Mouse (Mus musculus) CH12.LX (cell line): ENCODE results near the gene Ppp2r3a. TPM values are rescaled to one million over a fixed set of nuclear protein-coding genes. Genes with fewer than 3 reads are reported as not detected.

Experiments
- DNase-seq: peaks from one replicate; pipeline ENCODE4 v3.0.0-alpha.2; 2013; ENCODE audit errors: extremely low read depth
- H3K27ac ChIP-seq: 2 replicates; pipeline ENCODE4 v1.5.1; 2012; ENCODE audit warnings: low read depth, mild to moderate bottlenecking, control low read depth, moderate library complexity; ENCODE audit not compliant: insufficient read depth
- H3K27me3 ChIP-seq: replicated peaks from 2 replicates; pipeline ENCODE3; 2012; ENCODE audit warnings: inconsistent platforms
- H3K36me3 ChIP-seq, 2 experiments: replicated peaks in 1 of 2; 2 replicates each; pipeline versions ENCODE3 to v1.6.1; 2012; ENCODE audit warnings: inconsistent platforms in 1 of 2, low read length in 1 of 2, mild to moderate bottlenecking in 1 of 2, mixed read lengths in 1 of 2, moderate library complexity in 1 of 2; ENCODE audit not compliant: control insufficient read depth in 1 of 2, insufficient read depth in 1 of 2
- H3K4me1 ChIP-seq, 2 experiments: 2 replicates each; pipeline ENCODE4 v1.6.1; 2012; ENCODE audit warnings: inconsistent platforms in 1 of 2, moderate library complexity in 1 of 2; ENCODE audit not compliant: insufficient read depth in 2 of 2, control insufficient read depth in 1 of 2
- H3K4me2 ChIP-seq: 2 replicates; pipeline ENCODE4 v1.6.1; 2012; ENCODE audit warnings: low read depth, mild to moderate bottlenecking, control low read depth; ENCODE audit not compliant: poor library complexity, insufficient read depth, severe bottlenecking
- H3K4me3 ChIP-seq, 3 experiments: fragments of 150-350 bp in 1 of 3; sonication (generic) in 1 of 3; replicated peaks in 1 of 3; 2 replicates each; pipeline versions ENCODE3 to v1.5.1; 2011 to 2012; ENCODE audit warnings: low read depth in 2 of 3, low read length in 2 of 3, mild to moderate bottlenecking in 2 of 3, moderate library complexity in 2 of 3, control low read depth in 1 of 3, improper control_type of control experiment in 1 of 3, inconsistent platforms in 1 of 3, mixed read lengths in 1 of 3; ENCODE audit not compliant: poor library complexity in 1 of 3
- H3K79me2 ChIP-seq: replicated peaks from 2 replicates; pipeline ENCODE4 v1.6.1; 2012; ENCODE audit warnings: mild to moderate bottlenecking, moderate library complexity; ENCODE audit not compliant: control insufficient read depth, poor library complexity, insufficient read depth, severe bottlenecking; ENCODE audit errors: extremely low read depth
- H3K9ac ChIP-seq: 2 replicates; pipeline ENCODE4 v1.6.1; 2012; ENCODE audit warnings: low read depth, mild to moderate bottlenecking, control low read depth, moderate library complexity; ENCODE audit not compliant: insufficient read depth
- H3K9me3 ChIP-seq: replicated peaks from 2 replicates; pipeline ENCODE3; 2012; ENCODE audit warnings: low read length, inconsistent platforms, mixed read lengths
- BHLHE40 ChIP-seq: IDR thresholded peaks from 2 replicates; pipeline ENCODE4 v1.6.1; 2011; ENCODE audit warnings: mild to moderate bottlenecking, low read depth, low read length, improper control_type of control experiment
- CHD1 ChIP-seq: IDR thresholded peaks from 2 replicates; pipeline ENCODE4 v1.6.1; 2012; ENCODE audit warnings: low read depth, low read length, improper control_type of control experiment, inconsistent platforms
- CHD2 ChIP-seq: IDR thresholded peaks from 2 replicates; pipeline ENCODE4 v1.6.1; 2011; ENCODE audit warnings: low read length, improper control_type of control experiment
- CTCF ChIP-seq, 2 experiments: IDR thresholded peaks in 1 of 2; conservative IDR thresholded peaks in 1 of 2; 2 replicates each; pipeline ENCODE4 v1.5.1; 2011 to 2012; ENCODE audit warnings: low read depth in 2 of 2, low read length in 2 of 2, improper control_type of control experiment in 1 of 2, inconsistent platforms in 1 of 2, mild to moderate bottlenecking in 1 of 2, moderate library complexity in 1 of 2
- EP300 ChIP-seq: IDR thresholded peaks from 2 replicates; pipeline ENCODE4 v1.6.1; 2011; ENCODE audit warnings: low read length, improper control_type of control experiment
- ETS1 ChIP-seq: conservative IDR thresholded peaks from 2 replicates; pipeline ENCODE4 v1.6.1; 2012; ENCODE audit warnings: low read depth, mild to moderate bottlenecking, inconsistent platforms, low read length, improper control_type of control experiment, moderate library complexity
- GABPA ChIP-seq: IDR thresholded peaks from 2 replicates; pipeline ENCODE4 v1.6.1; 2012; ENCODE audit warnings: low read depth, low read length, improper control_type of control experiment, inconsistent platforms; ENCODE audit not compliant: insufficient replicate concordance
- HCFC1 ChIP-seq: IDR thresholded peaks from 2 replicates; pipeline ENCODE4 v1.6.1; 2012; ENCODE audit warnings: low read depth, mild to moderate bottlenecking, inconsistent platforms, low read length, improper control_type of control experiment
- IRF4 ChIP-seq: IDR thresholded peaks from 2 replicates; pipeline ENCODE4 v1.6.1; 2014; ENCODE audit warnings: low read depth, mild to moderate bottlenecking, inconsistent platforms, low read length, improper control_type of control experiment
- JUN ChIP-seq: IDR thresholded peaks from 2 replicates; pipeline ENCODE4 v1.6.1; 2011; ENCODE audit warnings: low read depth, mild to moderate bottlenecking, low read length, improper control_type of control experiment, moderate library complexity; ENCODE audit not compliant: insufficient read depth
- JUND ChIP-seq: conservative IDR thresholded peaks from 2 replicates; pipeline ENCODE4 v1.6.1; 2011; ENCODE audit warnings: low read depth, low read length, improper control_type of control experiment
- KAT2A ChIP-seq: IDR thresholded peaks from 2 replicates; pipeline ENCODE4 v1.6.1; 2012; ENCODE audit warnings: low read length, improper control_type of control experiment, inconsistent platforms; ENCODE audit not compliant: insufficient replicate concordance
- MAFK ChIP-seq: IDR thresholded peaks from 2 replicates; pipeline ENCODE4 v1.6.1; 2011; ENCODE audit warnings: low read length, improper control_type of control experiment; ENCODE audit not compliant: insufficient replicate concordance
- MAZ ChIP-seq: IDR thresholded peaks from 2 replicates; pipeline ENCODE4 v1.6.1; 2012; ENCODE audit warnings: low read depth, mild to moderate bottlenecking, inconsistent platforms, low read length, improper control_type of control experiment, moderate library complexity
- MEF2A ChIP-seq: IDR thresholded peaks from 2 replicates; pipeline ENCODE4 v1.6.1; 2014; ENCODE audit warnings: low read depth, mild to moderate bottlenecking, inconsistent platforms, low read length, improper control_type of control experiment, borderline replicate concordance
- MXI1 ChIP-seq: IDR thresholded peaks from 2 replicates; pipeline ENCODE4 v1.6.1; 2011; ENCODE audit warnings: mild to moderate bottlenecking, low read depth, low read length, improper control_type of control experiment
- NELFE ChIP-seq: IDR thresholded peaks from 2 replicates; pipeline ENCODE4 v1.6.1; 2011; ENCODE audit warnings: low read depth, low read length, improper control_type of control experiment
- NRF1 ChIP-seq: IDR thresholded peaks from 2 replicates; pipeline ENCODE4 v1.6.1; 2014; ENCODE audit warnings: low read depth, mild to moderate bottlenecking, inconsistent platforms, low read length, improper control_type of control experiment, moderate library complexity
- PAX5 ChIP-seq: IDR thresholded peaks from 2 replicates; pipeline ENCODE4 v1.6.1; 2012; ENCODE audit warnings: low read length, inconsistent platforms, mixed read lengths
- POLR2AphosphoS2 ChIP-seq: IDR thresholded peaks from 2 replicates; pipeline ENCODE4 v1.6.1; 2011; ENCODE audit warnings: low read depth, low read length, improper control_type of control experiment
- RCOR1 ChIP-seq: conservative IDR thresholded peaks from 2 replicates; pipeline ENCODE4 v1.6.1; 2012; ENCODE audit warnings: low read depth, mild to moderate bottlenecking, inconsistent platforms, low read length, improper control_type of control experiment
- SIN3A ChIP-seq: IDR thresholded peaks from 2 replicates; pipeline ENCODE4 v1.6.1; 2012; ENCODE audit warnings: low read length, improper control_type of control experiment, inconsistent platforms
- SMC3 ChIP-seq: IDR thresholded peaks from 2 replicates; pipeline ENCODE4 v1.6.1; 2011; ENCODE audit warnings: low read depth, low read length, improper control_type of control experiment
- TBP ChIP-seq: conservative IDR thresholded peaks from 2 replicates; pipeline ENCODE4 v1.6.1; 2011; ENCODE audit warnings: low read depth, low read length, improper control_type of control experiment
- TCF12 ChIP-seq: IDR thresholded peaks from 2 replicates; pipeline ENCODE4 v1.6.1; 2014; ENCODE audit warnings: low read depth, mild to moderate bottlenecking, inconsistent platforms, low read length, improper control_type of control experiment
- USF2 ChIP-seq: conservative IDR thresholded peaks from 2 replicates; pipeline ENCODE4 v1.6.1; 2011; ENCODE audit warnings: low read depth, low read length, improper control_type of control experiment
- ZC3H11A ChIP-seq: IDR thresholded peaks from 2 replicates; pipeline ENCODE4 v1.6.1; 2012; ENCODE audit warnings: low read depth, mild to moderate bottlenecking, inconsistent platforms, low read length, improper control_type of control experiment
- ZKSCAN1 ChIP-seq: IDR thresholded peaks from 2 replicates; pipeline ENCODE4 v1.6.1; 2012; ENCODE audit warnings: low read depth, inconsistent platforms, low read length, improper control_type of control experiment, borderline replicate concordance
- ZNF384 ChIP-seq: IDR thresholded peaks from 2 replicates; pipeline ENCODE4 v1.6.1; 2012; ENCODE audit warnings: low read depth, low read length, improper control_type of control experiment, inconsistent platforms
- dilution Hi-C: fragments of 300-500 bp; cut with MboI; formaldehyde crosslinking; loops from 2 replicates; pipeline ENCODE4 v1.14.3; 2020; ENCODE audit warnings: low sequenced_read_pairs; ENCODE audit not compliant: extremely low pct_unique_long_range_greater_than_20kb, extremely low pct_ligation_motif_present
- in situ Hi-C: fragments of 300-500 bp; cut with MboI; formaldehyde crosslinking; loops from 3 replicates; pipeline ENCODE4 v1.14.3; 2019; ENCODE audit warnings: low sequenced_read_pairs, low pct_ligation_motif_present, low pct_unique_long_range_greater_than_20kb, mixed read lengths
- polyA plus RNA-seq: library from polyadenylated mRNA; unstranded; fragments of >175 nt; gene quantifications from 2 replicates; pipeline ENCODE4 v1.2.1, GENCODE M21; 2012; ENCODE audit warnings: low read depth; ENCODE audit not compliant: insufficient read length
- total RNA-seq, 2 experiments: library from RNA; depleted of rRNA; stranded (reverse); fragments of 300-350 nt in 1 of 2; fragments of >200 nt in 1 of 2; gene quantifications; 2 replicates each; pipeline ENCODE4 v1.2.3; 2012 to 2014

The Ppp2r3a gene
- total and polyA plus RNA-seq, 3 experiments, result 1.2 to 2.1 (median 1.8) TPM

DNA sequence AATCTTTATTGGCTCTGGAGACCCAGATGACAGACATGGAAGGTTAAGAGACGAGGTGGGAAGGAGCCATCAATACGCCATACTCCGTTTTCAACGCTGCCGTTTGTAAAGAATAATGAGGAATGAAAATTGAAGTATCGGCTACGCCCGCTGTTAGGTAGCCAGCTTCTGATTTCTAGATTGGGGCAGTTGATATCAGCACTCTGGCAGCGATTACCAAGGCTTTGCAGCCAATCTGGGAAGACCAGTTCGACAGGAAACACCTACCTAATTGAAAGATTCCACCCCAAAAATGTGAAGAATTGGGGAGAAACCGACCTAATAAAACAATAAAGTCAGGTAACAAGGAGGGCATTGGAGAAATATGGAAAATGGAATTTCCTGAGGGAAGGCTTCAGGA is 38.2 kb upstream of the Ppp2r3a start:
- TF ChIP-seq TCF12, result no peak
- TF ChIP-seq MXI1, result no peak
- no peak for TF ChIP-seq TBP
- TF ChIP-seq CHD2, result no peak
- TF ChIP-seq USF2, result no peak
- TF ChIP-seq RCOR1, result no peak
- no peak for TF ChIP-seq JUN
- TF ChIP-seq CHD1, result no peak
- no peak for TF ChIP-seq ZC3H11A
- TF ChIP-seq KAT2A, result no peak
- TF ChIP-seq MAZ, result no peak
- no peak for TF ChIP-seq HCFC1
- no peak for TF ChIP-seq ETS1
- no peak for TF ChIP-seq POLR2AphosphoS2
- no peak for TF ChIP-seq ZNF384
- no peak for TF ChIP-seq EP300
- no peak for TF ChIP-seq IRF4
- no peak for TF ChIP-seq JUND
- no peak for TF ChIP-seq PAX5
- no peak for TF ChIP-seq GABPA

GRCm38 (mm10) chr9:101288901-101289647 is 37.5 kb upstream of the Ppp2r3a start:
- Histone ChIP-seq H3K79me2 (no peaks in the 10 kb centered on the region), H3K4me3 (no peak overlapping the region), H3K9me3 (peaks cover 7% of the 10 kb centered on the region)
- no peak for TF ChIP-seq NRF1
- TF ChIP-seq ZKSCAN1, result no peak
- no peak for TF ChIP-seq USF2
- TF ChIP-seq HCFC1, result no peak
- TF ChIP-seq NELFE, result no peak
- no peak for TF ChIP-seq MAZ
- no peak for TF ChIP-seq BHLHE40
- TF ChIP-seq MAFK, result no peak
- no peak for TF ChIP-seq MEF2A
- TF ChIP-seq PAX5, result no peak
- TF ChIP-seq TCF12, result no peak
- no peak for TF ChIP-seq ETS1
- TF ChIP-seq SMC3, result no peak
- TF ChIP-seq CTCF (conservative IDR thresholded peaks at IDR 0.05 in 1 of 2, IDR thresholded peaks at IDR 0.05 in 1 of 2; ENCODE audit: low read depth in 2 of 2, low read length in 2 of 2), result no peak
- TF ChIP-seq SIN3A, result no peak
- TF ChIP-seq, all 38 proteins: peak for 0
- H3K9ac ChIP-seq, result no peak overlapping the region
- dilution Hi-C loops, result no loop called here
- no peaks in the 10 kb centered on the region for H3K27me3 ChIP-seq
- no peaks in the 10 kb centered on the region for H3K36me3 ChIP-seq
- H3K4me1 ChIP-seq, result no peaks in the 10 kb centered on the region
- in situ Hi-C loops, result no loop called here
- no peak for DNase-seq
- H3K4me2 ChIP-seq, result no peak overlapping the region
- no peak overlapping the region for H3K27ac ChIP-seq

More for the DNA sequence above, 38.2 kb upstream of the Ppp2r3a start:
- no peaks in the 10 kb centered on the region for H3K79me2 ChIP-seq
- DNase-seq, result no peak
- H3K4me2 ChIP-seq, result no peak overlapping the region
- no peak overlapping the region for H3K9ac ChIP-seq
- H3K27me3 ChIP-seq, result no peaks in the 10 kb centered on the region
- no peaks in the 10 kb centered on the region for H3K36me3 ChIP-seq
- no peaks in the 10 kb centered on the region for H3K4me1 ChIP-seq
- in situ Hi-C loops (no loop called here), dilution Hi-C loops (no loop called here)
- peaks cover 7% of the 10 kb centered on the region for H3K9me3 ChIP-seq
- no peak overlapping the region for H3K27ac ChIP-seq
- H3K4me3 ChIP-seq, result no peak overlapping the region
